Mouse (Mus musculus) spleen, adult 2 months (tissue): ENCODE measurements at regions not wholly inside any gene's neighbourhood (a gene's known extent, or its start where the extent isn't known, plus 50 kb on each side); places are given as distances from the start of the nearest gene placed in this dataset.
"Not testable (repeated sequence)": the region's sequence is repeated elsewhere in the genome, so short reads cannot be mapped to it uniquely, and the experiment has no call there.

Source experiments
- DNase-seq, 2 experiments: peaks; one replicate each; pipeline versions ENCODE4 v3.0.0 to v3.0.0-alpha.2; 2012 to 2021; ENCODE audit warnings: low spot score in 2 of 2, low read depth in 1 of 2
- H3K27ac ChIP-seq: fragments of 200-500 bp; 2 replicates; pipeline ENCODE4 v1.5.1; 2012; ENCODE audit warnings: low read length, inconsistent platforms; ENCODE audit not compliant: insufficient read depth
- H3K27me3 ChIP-seq: fragments of 200-500 bp; 2 replicates; pipeline ENCODE4 v1.6.1; 2012; ENCODE audit warnings: mild to moderate bottlenecking, moderate library complexity, low read length, inconsistent platforms; ENCODE audit not compliant: control insufficient read depth, insufficient read depth
- H3K36me3 ChIP-seq: fragments of 200-500 bp; 2 replicates; pipeline ENCODE4 v1.6.1; 2012; ENCODE audit warnings: mild to moderate bottlenecking, low read length, inconsistent platforms; ENCODE audit not compliant: control insufficient read depth, insufficient read depth
- H3K4me1 ChIP-seq: fragments of 200-500 bp; 2 replicates; pipeline ENCODE4 v1.6.1; 2011; ENCODE audit warnings: inconsistent platforms; ENCODE audit not compliant: control insufficient read depth, insufficient read depth, insufficient read length
- H3K4me3 ChIP-seq: fragments of 200-500 bp; 2 replicates; pipeline ENCODE4 v1.5.1; 2011; ENCODE audit warnings: mild to moderate bottlenecking, inconsistent platforms; ENCODE audit not compliant: insufficient read depth, insufficient read length; ENCODE audit errors: extremely low read depth
- WGBS: fragments of 180-500 bp; shearing (Covaris S2); methylation state at CpG from one replicate; pipeline ENCODE4 v1.1.7; 2018; 5-methylcytosine and 5-hydroxymethylcytosine counted together

GRCm38 (mm10) chr13:61957197-61957596, 172.5 kb upstream of the Zfp808 start:
- H3K4me3 ChIP-seq, result not testable (repeated sequence)
- WGBS, result 90% methylated on average over 9 of the region's 9 CpGs

GRCm38 (mm10) chr13:61978856-61979255, 150.8 kb upstream of the Zfp808 start:
- DNase-seq, H3K4me1 ChIP-seq, H3K4me3 ChIP-seq, H3K27me3 ChIP-seq, H3K36me3 ChIP-seq, H3K27ac ChIP-seq: not testable (repeated sequence)
- WGBS, result 86% methylated on average over 3 of the region's 3 CpGs

More at GRCm38 (mm10) chr13:61957197-61957596, 172.5 kb upstream of the Zfp808 start:
- H3K27me3 ChIP-seq, H3K36me3 ChIP-seq, DNase-seq, H3K27ac ChIP-seq, H3K4me1 ChIP-seq: not testable (repeated sequence)

GRCm38 (mm10) chr13:61996519-61996918, 133.2 kb upstream of the Zfp808 start:
- H3K27me3 ChIP-seq, H3K27ac ChIP-seq, H3K4me3 ChIP-seq, H3K4me1 ChIP-seq, DNase-seq, H3K36me3 ChIP-seq: not testable (repeated sequence)
- 59% methylated on average over 3 of the region's 3 CpGs for WGBS

GRCm38 (mm10) chr13:61998803-61999202, 130.9 kb upstream of the Zfp808 start:
- H3K4me3 ChIP-seq, H3K4me1 ChIP-seq, H3K27ac ChIP-seq, H3K27me3 ChIP-seq, H3K36me3 ChIP-seq: not testable (repeated sequence)
- WGBS, result 7% methylated on average over 6 of the region's 6 CpGs
- peak in 1 of 2 experiments; percentile 11 for DNase-seq

- not testable (repeated sequence) for H3K4me1 ChIP-seq, H3K27me3 ChIP-seq, H3K4me3 ChIP-seq, H3K36me3 ChIP-seq, H3K27ac ChIP-seq
- 62% methylated on average over 1 of the region's 1 CpGs for WGBS
- peak in 1 of 2 experiments; percentile 32 for DNase-seq
Observed at GRCm38 (mm10) chr13:62007321-62007720, 122.4 kb upstream of the Zfp808 start.

- not testable (repeated sequence) for H3K4me1 ChIP-seq, H3K27me3 ChIP-seq, H3K36me3 ChIP-seq
- DNase-seq, result peak; percentile 13 to 23
- 1% methylated on average over 22 of the region's 22 CpGs for WGBS
- Histone ChIP-seq H3K27ac (peak overlapping the region; percentile 13; the same call in 1 of the 2 replicates), H3K4me3 (peak overlapping the region; percentile 93)
Observed at GRCm38 (mm10) chr13:62015424-62016167, 114.1 kb upstream of the Zfp808 start.

GRCm38 (mm10) chr13:62016168-62016502, 113.6 kb upstream of the Zfp808 start:
- not testable (repeated sequence) for H3K36me3 ChIP-seq, DNase-seq, H3K4me1 ChIP-seq, H3K27me3 ChIP-seq
- Histone ChIP-seq H3K27ac (peak overlapping the region; percentile 13; the same call in 1 of the 2 replicates), H3K4me3 (peak overlapping the region; percentile 93)
- 2% methylated on average over 5 of the region's 5 CpGs for WGBS

GRCm38 (mm10) chr13:62037646-62038045, 92.0 kb upstream of the Zfp808 start:
- H3K4me1 ChIP-seq, DNase-seq, H3K27me3 ChIP-seq, H3K36me3 ChIP-seq, H3K4me3 ChIP-seq, H3K27ac ChIP-seq: not testable (repeated sequence)
- WGBS, result 85% methylated on average over 2 of the region's 2 CpGs

GRCm38 (mm10) chr13:62077951-62078671, 51.6 kb upstream of the Zfp808 start:
- H3K4me1 ChIP-seq, H3K27ac ChIP-seq, H3K27me3 ChIP-seq, H3K4me3 ChIP-seq, DNase-seq, H3K36me3 ChIP-seq: not testable (repeated sequence)
- WGBS, result 68% methylated on average over 2 of the region's 2 CpGs

- not testable (repeated sequence) for H3K36me3 ChIP-seq, DNase-seq, H3K27me3 ChIP-seq, H3K27ac ChIP-seq, H3K4me3 ChIP-seq, H3K4me1 ChIP-seq
- 85% methylated on average over 9 of the region's 9 CpGs for WGBS
Observed at GRCm38 (mm10) chr13:62078893-62079292, 50.8 kb upstream of the Zfp808 start.
